Mouse (Mus musculus): Measurements from ENCODE around the gene AC124502.3.

AC124502.3 gene

GRCm38 (mm10) chr19:5058801-5059771, 20.4 kb downstream of the AC124502.3 start:
- DNase-seq (ENCODE audit: low spot score): no peak

GRCm38 (mm10) chr19:5060365-5061330, 22.0 kb downstream of the AC124502.3 start:
- no peak for DNase-seq (ENCODE audit: low spot score)

GRCm38 (mm10) chr19:5062041-5062440, 23.4 kb downstream of the AC124502.3 start:
- DNase-seq (ENCODE audit: low spot score): no peak

- peak; percentile 72 for DNase-seq (ENCODE audit: low spot score)
Measured at GRCm38 (mm10) chr19:5062446-5062845, 23.8 kb downstream of the AC124502.3 start.

GRCm38 (mm10) chr19:5065104-5065503, 26.4 kb downstream of the AC124502.3 start:
- DNase-seq (ENCODE audit: low spot score): no peak

GRCm38 (mm10) chr19:5067040-5067799, 28.5 kb downstream of the AC124502.3 start:
- DNase-seq (ENCODE audit: low spot score): peak; percentile 43

GRCm38 (mm10) chr19:5067867-5068569, 29.3 kb downstream of the AC124502.3 start, which contains the start of gene Cd248:
TSS of gene Cd248 (plus strand) at chr19:5068078.
- DNase-seq (ENCODE audit: low spot score): peak; percentile 79

GRCm38 (mm10) chr19:5068570-5069234, 30.0 kb downstream of the AC124502.3 start:
- DNase-seq (ENCODE audit: low spot score): no peak

- DNase-seq (ENCODE audit: low spot score): no peak
Measured at GRCm38 (mm10) chr19:5069486-5069885, 30.8 kb downstream of the AC124502.3 start.

- DNase-seq (ENCODE audit: low spot score): no peak
Measured at GRCm38 (mm10) chr19:5069978-5070377, 31.3 kb downstream of the AC124502.3 start.

- DNase-seq (ENCODE audit: low spot score): no peak
Measured at GRCm38 (mm10) chr19:5071077-5071476, 32.4 kb downstream of the AC124502.3 start.

- DNase-seq (ENCODE audit: low spot score): peak; percentile 91
Measured at GRCm38 (mm10) chr19:5071545-5072369, 33.1 kb downstream of the AC124502.3 start.

- DNase-seq (ENCODE audit: low spot score): peak; percentile 49
Measured at GRCm38 (mm10) chr19:5072389-5073019, 33.8 kb downstream of the AC124502.3 start.

GRCm38 (mm10) chr19:5073028-5073427, 34.3 kb downstream of the AC124502.3 start:
- peak; percentile 75 for DNase-seq (ENCODE audit: low spot score)

- DNase-seq (ENCODE audit: low spot score): no peak
Measured at GRCm38 (mm10) chr19:5073518-5073917, 34.8 kb downstream of the AC124502.3 start.

- DNase-seq (ENCODE audit: low spot score): no peak
Measured at GRCm38 (mm10) chr19:5079279-5079678, 40.6 kb downstream of the AC124502.3 start.

- DNase-seq (ENCODE audit: low spot score): no peak
Measured at GRCm38 (mm10) chr19:5082005-5082404, 43.3 kb downstream of the AC124502.3 start.

- no peak for DNase-seq (ENCODE audit: low spot score)
Measured at GRCm38 (mm10) chr19:5082596-5082995, 43.9 kb downstream of the AC124502.3 start.
